20 mouse cellular contexts compared by ENCODE assay signal in the genomic region with DNA sequence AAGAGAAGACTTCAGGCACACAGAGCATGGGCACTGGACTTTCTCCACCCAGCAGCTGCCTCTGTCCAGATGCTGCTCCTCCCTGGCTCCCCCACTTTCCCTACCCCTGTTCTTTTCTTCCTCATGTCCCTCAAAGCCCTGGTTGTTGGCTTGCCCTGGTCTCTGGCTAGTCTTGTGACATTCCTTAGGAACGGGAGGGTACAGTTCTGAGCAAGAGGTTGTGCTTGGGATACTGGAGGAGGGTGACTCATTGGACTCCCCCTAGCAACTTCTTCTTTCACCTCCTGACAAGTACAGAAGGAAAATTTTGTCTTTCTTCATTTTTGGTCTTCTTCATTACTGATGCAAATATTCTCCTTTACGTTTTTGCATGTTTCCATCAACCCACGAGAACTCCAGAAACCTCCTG. TPM values are rescaled to one million over a fixed set of nuclear protein-coding genes. Genes with fewer than 3 reads are reported as not detected.
DNase-seq lines count a peak whose midpoint lies in the region; ATAC-seq and TF ChIP-seq lines count a peak whose summit lies in the region.
"Had no signal": no experiment of that assay in that cellular context is flagged by ENCODE, and none has a peak within 500 bp of the region (broad histone marks: within the 10 kb centered on the region; RNA-seq: fewer than 3 reads in every experiment).

No protein-coding gene starts in this region.

- TF ChIP-seq CTCF in lung, postnatal 0 days (IDR thresholded peaks at IDR 0.05): no peak

- no peak overlapping the region for H3K4me2 ChIP-seq in lung, postnatal 0 days (replicated peaks; ENCODE audit: low read depth, low read length)
- no peak overlapping the region for H3K4me2 ChIP-seq in forebrain, embryonic 12.5 days
- H3K4me2 ChIP-seq: embryonic facial prominence, embryonic 13.5 days; forebrain, embryonic 15.5 days; heart, embryonic 13.5 days; neural tube, embryonic 12.5 days had no signal

- H3K4me3 ChIP-seq in lung, postnatal 0 days (ENCODE audit: low read depth, low read length): no peak overlapping the region
- H3K4me3 ChIP-seq in brown adipose tissue, adult 24 weeks (ENCODE audit: insufficient read depth, low read depth, low read length): no peak overlapping the region
- H3K4me3 ChIP-seq in forebrain, embryonic 12.5 days (replicated peaks): no peak overlapping the region
- H3K4me3 ChIP-seq: embryonic facial prominence, embryonic 13.5 days; forebrain, embryonic 15.5 days; heart, embryonic 13.5 days; neural tube, embryonic 12.5 days had no signal

- peak; percentile 45; the same call in 1 of the 2 replicates for ATAC-seq in lung, postnatal 0 days
- ATAC-seq in monocyte, adult 5-6 weeks (replicated peaks; ENCODE audit: insufficient number of reproducible peaks, low FRiP score, low TSS enrichment, poor library complexity, severe bottlenecking): peak; percentile 30
- ATAC-seq in forebrain, embryonic 12.5 days (ENCODE audit: low FRiP score): no peak
- ATAC-seq: forebrain, embryonic 15.5 days had no signal

- no peaks in the 10 kb centered on the region for H3K4me1 ChIP-seq in lung, postnatal 0 days (ENCODE audit: insufficient read depth, low read depth, low read length)
- no peaks in the 10 kb centered on the region for H3K4me1 ChIP-seq in brown adipose tissue, adult 24 weeks (ENCODE audit: control insufficient read depth, insufficient read depth, insufficient read length, low read length)
- no peaks in the 10 kb centered on the region; the same call in 1 of the 2 replicates for H3K4me1 ChIP-seq in forebrain, embryonic 12.5 days
- H3K4me1 ChIP-seq: forebrain, embryonic 15.5 days; neural tube, embryonic 12.5 days had no signal

- 41% methylated on average over 3 of the region's 3 CpGs for WGBS in lung, postnatal 0 days
- WGBS in forebrain, embryonic 12.5 days: 76% methylated on average over 3 of the region's 3 CpGs

- TF ChIP-seq EP300 in lung, postnatal 0 days (IDR thresholded peaks at IDR 0.05): no peak

- H3K27ac ChIP-seq in lung, postnatal 0 days (ENCODE audit: low read length): no peak overlapping the region
- peak overlapping the region; percentile 65; the same call in 1 of the 2 replicates for H3K27ac ChIP-seq in brown adipose tissue, adult 24 weeks (replicated peaks; ENCODE audit: low read depth, low read length)
- no peak overlapping the region for H3K27ac ChIP-seq in forebrain, embryonic 12.5 days
- H3K27ac ChIP-seq: embryonic facial prominence, embryonic 13.5 days; forebrain, embryonic 15.5 days; heart, embryonic 13.5 days; neural tube, embryonic 12.5 days had no signal

- no peaks in the 10 kb centered on the region for H3K9me3 ChIP-seq in lung, postnatal 0 days (ENCODE audit: low read length)
- no peaks in the 10 kb centered on the region for H3K9me3 ChIP-seq in forebrain, embryonic 12.5 days
- H3K9me3 ChIP-seq: embryonic facial prominence, embryonic 13.5 days; forebrain, embryonic 15.5 days; heart, embryonic 13.5 days; neural tube, embryonic 12.5 days had no signal

- no peak overlapping the region for H3K9ac ChIP-seq in lung, postnatal 0 days (replicated peaks; ENCODE audit: low read depth)
- no peak overlapping the region for H3K9ac ChIP-seq in forebrain, embryonic 12.5 days
- H3K9ac ChIP-seq: embryonic facial prominence, embryonic 13.5 days; forebrain, embryonic 15.5 days; heart, embryonic 13.5 days; neural tube, embryonic 12.5 days had no signal

- H3K27me3 ChIP-seq in lung, postnatal 0 days (replicated peaks; ENCODE audit: insufficient read depth, low read length): no peaks in the 10 kb centered on the region
- H3K27me3 ChIP-seq in forebrain, embryonic 12.5 days: peaks cover 2% of the 10 kb centered on the region; the same call in 1 of the 2 replicates
- H3K27me3 ChIP-seq: forebrain, embryonic 15.5 days; neural tube, embryonic 12.5 days had no signal

- DNase-seq in lung, postnatal 0 days (ENCODE audit: low spot score): peak; percentile 29
- no peak for DNase-seq in lung, adult 18-20 months
- peak; percentile 49 for DNase-seq in CD4-positive helper T cell, adult 2 months (ENCODE audit: low read depth, low spot score)
- DNase-seq in right cerebral cortex, postnatal 4 days: no peak
- DNase-seq: adrenal gland, adult 8-10 months; cerebellum, adult 11 months; gastrocnemius, postnatal 10 days; kidney, adult 8-10 months; layer of hippocampus, postnatal 36 days; midbrain, embryonic 14.5 days had no signal

- no peaks in the 10 kb centered on the region for H3K36me3 ChIP-seq in lung, postnatal 0 days (ENCODE audit: insufficient read depth, low read length)
- H3K36me3 ChIP-seq in forebrain, embryonic 12.5 days (replicated peaks): no peaks in the 10 kb centered on the region
- H3K36me3 ChIP-seq: embryonic facial prominence, embryonic 13.5 days; forebrain, embryonic 15.5 days; heart, embryonic 13.5 days; neural tube, embryonic 12.5 days had no signal

RNA-seq across cellular contexts. Expression of a gene that starts 1.0 kb away (rescaled TPM):
- polyA plus RNA-seq in lung, postnatal 0 days (2015; fragmentation: Nextera tagmentation; extraction: Ambion mirVana): 19.0 and 21.5 TPM in 2 replicates
- polyA plus RNA-seq in brown adipose tissue, adult 24 weeks (2012; ENCODE audit: insufficient read depth, insufficient read length, missing spikeins): 3.5 and 3.6 TPM in 2 replicates
- 546 to 771 TPM (median 642 TPM) in 3 replicates for total RNA-seq in monocyte, adult 5-6 weeks (2017)
- polyA plus RNA-seq in forebrain, embryonic 12.5 days (2016; fragmentation: Nextera tagmentation; extraction: Ambion mirVana): 0.96 and 1.2 TPM in 2 replicates

RNA-seq across cellular contexts. Expression of a gene that starts 43.3 kb away (rescaled TPM):
- polyA plus RNA-seq in lung, postnatal 0 days (2015; fragmentation: Nextera tagmentation; extraction: Ambion mirVana): 0.33 and 0.54 TPM in 2 replicates
- 0.79 and 2.6 TPM in 2 replicates for polyA plus RNA-seq in brown adipose tissue, adult 24 weeks (2012; ENCODE audit: insufficient read depth, insufficient read length, missing spikeins)
- total RNA-seq in monocyte, adult 5-6 weeks (2017): 32.7 to 79.3 TPM (median 34.1 TPM) in 3 replicates
- 0.21 and 0.37 TPM in 2 replicates for polyA plus RNA-seq in forebrain, embryonic 12.5 days (2016; fragmentation: Nextera tagmentation; extraction: Ambion mirVana)
- polyA plus RNA-seq: neural tube, embryonic 12.5 days had no signal

RNA-seq across cellular contexts. Expression of a gene that starts 52.7 kb away (rescaled TPM):
- polyA plus RNA-seq in lung, postnatal 0 days (2015; fragmentation: Nextera tagmentation; extraction: Ambion mirVana): 2.3 and 2.4 TPM in 2 replicates
- polyA plus RNA-seq in brown adipose tissue, adult 24 weeks (2012; ENCODE audit: insufficient read depth, insufficient read length, missing spikeins): not detected in 2 replicates
- total RNA-seq in monocyte, adult 5-6 weeks (2017): 23.8 to 42.1 TPM (median 29.4 TPM) in 3 replicates
- polyA plus RNA-seq in forebrain, embryonic 12.5 days (2016; fragmentation: Nextera tagmentation; extraction: Ambion mirVana): not detected in 2 replicates
- total RNA-seq: common myeloid progenitor, adult 5-6 weeks; layer of hippocampus, postnatal 36 days had no signal
- polyA plus RNA-seq: forebrain, embryonic 15.5 days; hindbrain, embryonic 11.5 days; limb, embryonic 11.5 days; neural tube, embryonic 12.5 days had no signal

Comparison
In these comparisons a context has a peak if more than half of its experiments do, and no peak if none do; other contexts are left out.
1. DNase-seq: peak in lung, postnatal 0 days (single experiment) and CD4-positive helper T cell, adult 2 months (single experiment); none in lung, adult 18-20 months (0 of 2) and right cerebral cortex, postnatal 4 days (single experiment).